Comparison of ENCODE assay signal across 14 mouse cellular contexts in genomic region chr12:79830686-79831085, GRCm38 (mm10).
DNase-seq lines count a peak whose midpoint lies in the region; ATAC-seq and TF ChIP-seq lines count a peak whose summit lies in the region.
"Had no signal": no experiment of that assay in that cellular context is flagged by ENCODE, and none has a peak within 500 bp of the region (broad histone marks: within the 10 kb centered on the region; RNA-seq: fewer than 3 reads in every experiment).

No protein-coding gene starts in this region.

- DNase-seq in gastrocnemius, adult 2 months = no peak
- no peak for DNase-seq in gastrocnemius, postnatal 14 days
- no peak for DNase-seq in kidney, adult 8-10 months
- peak; percentile 20 for DNase-seq in induced T-regulatory cell, adult 2 months (ENCODE audit: low read depth)
- DNase-seq in adrenal gland, postnatal 25 days = no peak
- DNase-seq: cerebellum, adult 9-10 months; liver; right cerebral cortex, adult 18-20 months; spleen, adult 18-20 months had no signal

- no peak overlapping the region for H3K4me2 ChIP-seq in kidney, embryonic 16.5 days (replicated peaks; ENCODE audit: low read depth, low read length)

- H3K36me3 ChIP-seq in kidney, embryonic 16.5 days (ENCODE audit: insufficient read depth, low read length) = no peaks in the 10 kb centered on the region

- H3K27me3 ChIP-seq in kidney, embryonic 16.5 days (ENCODE audit: insufficient read depth, low read length) = no peaks in the 10 kb centered on the region

- H3K9ac ChIP-seq in kidney, embryonic 16.5 days (replicated peaks; ENCODE audit: low read length) = no peak overlapping the region

- H3K4me1 ChIP-seq in kidney, embryonic 16.5 days (ENCODE audit: insufficient read depth, low read length) = peaks cover 15% of the 10 kb centered on the region
- peaks cover 33% of the 10 kb centered on the region for H3K4me1 ChIP-seq in brown adipose tissue, adult 24 weeks (ENCODE audit: control insufficient read depth, insufficient read depth, insufficient read length, low read length)

- no peak for TF ChIP-seq CTCF in gastrocnemius, adult 2 months (IDR thresholded peaks at IDR 0.05)

- H3K27ac ChIP-seq in gastrocnemius, adult 2 months = peak overlapping the region; percentile 40; the same call in 1 of the 2 replicates
- peak overlapping the region; percentile 4; the same call in 1 of the 2 replicates for H3K27ac ChIP-seq in kidney, embryonic 16.5 days (ENCODE audit: low read length)
- peak overlapping the region; percentile 63 for H3K27ac ChIP-seq in brown adipose tissue, adult 24 weeks (replicated peaks; ENCODE audit: low read depth, low read length)
- H3K27ac ChIP-seq: layer of hippocampus, adult 2 months had no signal

- H3K9me3 ChIP-seq in kidney, embryonic 16.5 days (ENCODE audit: low read length) = no peaks in the 10 kb centered on the region

- no peak overlapping the region for H3K4me3 ChIP-seq in gastrocnemius, adult 2 months
- H3K4me3 ChIP-seq in kidney, embryonic 16.5 days (ENCODE audit: low read length) = no peak overlapping the region
- no peak overlapping the region for H3K4me3 ChIP-seq in brown adipose tissue, adult 24 weeks (ENCODE audit: insufficient read depth, low read depth, low read length)
- H3K4me3 ChIP-seq: layer of hippocampus, adult 2 months had no signal

- intact Hi-C loops in gastrocnemius, adult 2 months (cut with DNase I) = no loop called here
- intact Hi-C loops in gastrocnemius, postnatal 14 days (cut with DNase I; ENCODE audit: low total_unique reads) = no loop called here

- ATAC-seq in kidney, embryonic 16.5 days (ENCODE audit: low FRiP score, low TSS enrichment) = no peak
- no peak for ATAC-seq in megakaryocyte, adult 5-6 weeks (ENCODE audit: poor library complexity, severe bottlenecking)
- ATAC-seq: intestine, postnatal 0 days had no signal

- 16% methylated on average over 1 of the region's 1 CpGs for WGBS in kidney, embryonic 16.5 days

Comparison
In these comparisons a context has a peak if more than half of its experiments do, and no peak if none do; other contexts are left out.
1. H3K27ac ChIP-seq: peak in every context shown above with its lines; median percentile 63 in brown adipose tissue, adult 24 weeks; 40 in gastrocnemius, adult 2 months; 4 in kidney, embryonic 16.5 days.